Mouse (Mus musculus) 3134 (cell line): ENCODE measurements at regions not wholly inside any gene's neighbourhood (a gene's known extent, or its start where the extent isn't known, plus 50 kb on each side); places are given as distances from the start of the nearest gene placed in this dataset.
"Not testable (repeated sequence)": the region's sequence is repeated elsewhere in the genome, so short reads cannot be mapped to it uniquely, and the experiment has no call there.

Experiments
- DNase-seq: peaks from one replicate; pipeline ENCODE4 v3.0.0-alpha.2; 2011; ENCODE audit warnings: low spot score; ENCODE audit not compliant: insufficient read length; ENCODE audit errors: extremely low read depth

GRCm38 (mm10) chr13:115911524-115912459 is 397.7 kb downstream of the Isl1 start:
- DNase-seq: no peak

- no peak for DNase-seq
These were observed 398.5 kb downstream of the Isl1 start for GRCm38 (mm10) chr13:115910866-115911449.

- no peak for DNase-seq
These were observed 428.9 kb downstream of the Isl1 start for GRCm38 (mm10) chr13:115880616-115881015.

GRCm38 (mm10) chr13:115860480-115860879 is 449.0 kb downstream of the Isl1 start:
- no peak for DNase-seq

GRCm38 (mm10) chr13:115856632-115857031 is 452.9 kb downstream of the Isl1 start:
- DNase-seq: no peak

GRCm38 (mm10) chr13:115852689-115853356 is 456.7 kb downstream of the Isl1 start:
- no peak for DNase-seq

- no peak for DNase-seq
These were observed 466.4 kb downstream of the Isl1 start for GRCm38 (mm10) chr13:115843121-115843520.

GRCm38 (mm10) chr13:115836203-115836768 is 473.2 kb downstream of the Isl1 start:
- DNase-seq: no peak

- DNase-seq: no peak
These were observed 484.3 kb downstream of the Isl1 start for GRCm38 (mm10) chr13:115825191-115825590.

- DNase-seq: no peak
These were observed 487.0 kb downstream of the Isl1 start for GRCm38 (mm10) chr13:115822527-115822926.

- no peak for DNase-seq
These were observed 495.3 kb downstream of the Isl1 start for GRCm38 (mm10) chr13:115814211-115814610.

GRCm38 (mm10) chr13:115799294-115799693 is 510.2 kb downstream of the Isl1 start:
- DNase-seq: no peak

- DNase-seq: peak; percentile 6
These were observed 558.2 kb downstream of the Isl1 start for GRCm38 (mm10) chr13:115751271-115751670.

- DNase-seq: not testable (repeated sequence)
These were observed 567.4 kb downstream of the Isl1 start for GRCm38 (mm10) chr13:115742080-115742479.

GRCm38 (mm10) chr13:115727986-115728385 is 581.5 kb downstream of the Isl1 start:
- DNase-seq: no peak

GRCm38 (mm10) chr13:115725356-115725952 is 584.0 kb downstream of the Isl1 start:
- no peak for DNase-seq

- DNase-seq: no peak
These were observed 590.2 kb downstream of the Isl1 start for GRCm38 (mm10) chr13:115719276-115719675.

- DNase-seq: no peak
These were observed 590.6 kb downstream of the Isl1 start for GRCm38 (mm10) chr13:115718859-115719258.

- no peak for DNase-seq
These were observed 594.4 kb upstream of the Itga1 start for GRCm38 (mm10) chr13:115696197-115696596.

GRCm38 (mm10) chr13:115687426-115687825 is 585.7 kb upstream of the Itga1 start:
- no peak for DNase-seq

GRCm38 (mm10) chr13:115679591-115679990 is 577.8 kb upstream of the Itga1 start:
- no peak for DNase-seq
